Mouse (Mus musculus) intestine, embryonic 14.5 days (tissue): ENCODE results near the gene Ngly1. TPM values are rescaled to one million over a fixed set of nuclear protein-coding genes. Genes with fewer than 3 reads are reported as not detected.

Source experiments
- ATAC-seq: fragments of 200-750 bp; cut with Nextera tagmentation; replicated peaks from 2 replicates; pipeline ENCODE4 v1.8.0; 2017; ENCODE audit warnings: low read depth, moderate number of reproducible peaks, moderate TSS enrichment, moderate library complexity; ENCODE audit not compliant: low FRiP score, low TSS enrichment
- DNase-seq: peaks from one replicate; pipeline ENCODE4 v3.0.0-alpha.2; 2018; ENCODE audit warnings: low spot score
- H3K27ac ChIP-seq: fragments of 300-500 bp; sonication (generic); 2 replicates; pipeline ENCODE4 v1.5.1; 2014; ENCODE audit warnings: low read depth, mild to moderate bottlenecking, control low read depth
- H3K27me3 ChIP-seq: fragments of 300-500 bp; sonication (generic); replicated peaks from 2 replicates; pipeline ENCODE4 v1.6.1; 2014; ENCODE audit warnings: low read length, control low read depth; ENCODE audit not compliant: control insufficient read depth, insufficient read depth
- H3K36me3 ChIP-seq: fragments of 300-500 bp; sonication (generic); 2 replicates; pipeline ENCODE4 v1.6.1; 2014; ENCODE audit warnings: low read length, control low read depth; ENCODE audit not compliant: control insufficient read depth, insufficient read depth
- H3K4me1 ChIP-seq: fragments of 300-500 bp; sonication (generic); replicated peaks from 2 replicates; pipeline ENCODE4 v1.6.1; 2014; ENCODE audit warnings: low read length, control low read depth, mixed read lengths; ENCODE audit not compliant: control insufficient read depth, insufficient read depth
- H3K4me2 ChIP-seq: fragments of 300-500 bp; sonication (generic); 2 replicates; pipeline ENCODE4 v1.6.1; 2014; ENCODE audit warnings: low read length
- H3K4me3 ChIP-seq: fragments of 300-500 bp; sonication (generic); 2 replicates; pipeline ENCODE4 v1.5.1; 2014; ENCODE audit warnings: low read depth, low read length, control low read depth, mixed read lengths
- H3K9ac ChIP-seq: fragments of 300-500 bp; sonication (generic); 2 replicates; pipeline ENCODE4 v1.6.1; 2014; ENCODE audit warnings: mild to moderate bottlenecking, low read length
- H3K9me3 ChIP-seq: fragments of 300-500 bp; sonication (generic); 2 replicates; pipeline ENCODE4 v1.6.1; 2016; ENCODE audit warnings: low read length, control low read depth; ENCODE audit not compliant: control insufficient read depth
- WGBS: fragments of 180-500 bp; shearing (Covaris S2); extraction: QIAGEN DNeasy Blood & Tissue Kit; methylation state at CpG from one replicate; pipeline ENCODE4 v1.1.7; 2014; 5-methylcytosine and 5-hydroxymethylcytosine counted together
- polyA plus RNA-seq: library from polyadenylated mRNA; unstranded; fragments of >200 nt; fragmentation: Nextera tagmentation; extraction: Ambion mirVana; gene quantifications from 2 replicates; pipeline ENCODE4 v1.2.1, GENCODE M21; 2014

Ngly1 gene
- polyA plus RNA-seq, 1 experiment from 2014 or later: 35.7 TPM

GRCm38 (mm10) chr14:16273677-16274076, 24.6 kb downstream of the Ngly1 start:
- H3K27me3 ChIP-seq: no peaks in the 10 kb centered on the region
- 88% methylated on average over 3 of the region's 3 CpGs for WGBS
- no peak for DNase-seq
- H3K27ac ChIP-seq: no peak overlapping the region
- no peak for ATAC-seq
- no peak overlapping the region for H3K4me2 ChIP-seq
- no peaks in the 10 kb centered on the region for H3K4me1 ChIP-seq
- no peaks in the 10 kb centered on the region for H3K9me3 ChIP-seq
- no peak overlapping the region for H3K9ac ChIP-seq
- peaks cover 14% of the 10 kb centered on the region for H3K36me3 ChIP-seq
- H3K4me3 ChIP-seq: no peak overlapping the region

GRCm38 (mm10) chr14:16279196-16279595, 30.1 kb downstream of the Ngly1 start:
- Histone ChIP-seq H3K36me3 (peaks cover 21% of the 10 kb centered on the region; the same call in 1 of the 2 replicates), H3K9me3 (no peaks in the 10 kb centered on the region), H3K4me1 (no peaks in the 10 kb centered on the region), H3K9ac (no peak overlapping the region), H3K27ac (no peak overlapping the region), H3K27me3 (no peaks in the 10 kb centered on the region), H3K4me3 (no peak overlapping the region), H3K4me2 (no peak overlapping the region)
- WGBS: 77% methylated on average over 4 of the region's 4 CpGs
- ATAC-seq (no peak), DNase-seq (no peak)

GRCm38 (mm10) chr14:16283966-16284365, 34.9 kb downstream of the Ngly1 start:
- no peaks in the 10 kb centered on the region for H3K4me1 ChIP-seq
- H3K27me3 ChIP-seq: no peaks in the 10 kb centered on the region
- H3K4me3 ChIP-seq: no peak overlapping the region
- peaks cover 21% of the 10 kb centered on the region; the same call in 1 of the 2 replicates for H3K36me3 ChIP-seq
- 88% methylated on average over 4 of the region's 4 CpGs for WGBS
- no peak overlapping the region for H3K27ac ChIP-seq
- H3K9ac ChIP-seq: no peak overlapping the region
- no peaks in the 10 kb centered on the region for H3K9me3 ChIP-seq
- DNase-seq (no peak), ATAC-seq (no peak)
- H3K4me2 ChIP-seq: no peak overlapping the region

- Histone ChIP-seq H3K9ac (no peak overlapping the region), H3K27me3 (no peaks in the 10 kb centered on the region), H3K9me3 (no peaks in the 10 kb centered on the region), H3K4me1 (no peaks in the 10 kb centered on the region), H3K27ac (no peak overlapping the region), H3K36me3 (no peaks in the 10 kb centered on the region), H3K4me3 (no peak overlapping the region), H3K4me2 (no peak overlapping the region)
- DNase-seq (no peak), ATAC-seq (no peak)
- WGBS: 46% methylated on average over 1 of the region's 1 CpGs
These were observed 43.3 kb downstream of the Ngly1 start for GRCm38 (mm10) chr14:16292371-16292770.

- no peaks in the 10 kb centered on the region for H3K27me3 ChIP-seq
- no peaks in the 10 kb centered on the region for H3K36me3 ChIP-seq
- no peak overlapping the region for H3K4me2 ChIP-seq
- H3K9ac ChIP-seq: no peak overlapping the region
- H3K27ac ChIP-seq: no peak overlapping the region
- H3K4me1 ChIP-seq: no peaks in the 10 kb centered on the region
- no peaks in the 10 kb centered on the region for H3K9me3 ChIP-seq
- DNase-seq (no peak), ATAC-seq (no peak)
- no peak overlapping the region for H3K4me3 ChIP-seq
These were observed 43.9 kb downstream of the Ngly1 start for GRCm38 (mm10) chr14:16293015-16293414.

- no peaks in the 10 kb centered on the region for H3K4me1 ChIP-seq
- H3K9ac ChIP-seq: no peak overlapping the region
- no peaks in the 10 kb centered on the region for H3K36me3 ChIP-seq
- H3K4me3 ChIP-seq: no peak overlapping the region
- no peak overlapping the region for H3K4me2 ChIP-seq
- H3K27ac ChIP-seq: no peak overlapping the region
- 89% methylated on average over 1 of the region's 1 CpGs for WGBS
- no peaks in the 10 kb centered on the region for H3K9me3 ChIP-seq
- DNase-seq: no peak
- no peak for ATAC-seq
- no peaks in the 10 kb centered on the region for H3K27me3 ChIP-seq
These were observed 44.8 kb downstream of the Ngly1 start for GRCm38 (mm10) chr14:16293921-16294320.

GRCm38 (mm10) chr14:16296816-16297468, 47.9 kb downstream of the Ngly1 start:
- Histone ChIP-seq H3K27me3 (no peaks in the 10 kb centered on the region), H3K4me1 (no peaks in the 10 kb centered on the region), H3K9ac (no peak overlapping the region), H3K36me3 (no peaks in the 10 kb centered on the region), H3K9me3 (no peaks in the 10 kb centered on the region), H3K4me2 (no peak overlapping the region), H3K4me3 (no peak overlapping the region), H3K27ac (no peak overlapping the region)
- ATAC-seq (no peak), DNase-seq (no peak)
- 49% methylated on average over 2 of the region's 2 CpGs for WGBS

- Histone ChIP-seq H3K27me3 (no peaks in the 10 kb centered on the region), H3K9me3 (no peaks in the 10 kb centered on the region), H3K4me2 (no peak overlapping the region), H3K9ac (no peak overlapping the region), H3K36me3 (no peaks in the 10 kb centered on the region), H3K4me3 (no peak overlapping the region), H3K4me1 (no peaks in the 10 kb centered on the region), H3K27ac (no peak overlapping the region)
- no peak for DNase-seq
- no peak for ATAC-seq
- WGBS: 88% methylated on average over 5 of the region's 5 CpGs
These were observed 52.7 kb downstream of the Ngly1 start for GRCm38 (mm10) chr14:16301735-16302134.

GRCm38 (mm10) chr14:16302688-16303087, 53.6 kb downstream of the Ngly1 start:
- Histone ChIP-seq H3K27ac (no peak overlapping the region), H3K9me3 (no peaks in the 10 kb centered on the region), H3K4me3 (no peak overlapping the region), H3K9ac (no peak overlapping the region), H3K27me3 (no peaks in the 10 kb centered on the region), H3K4me2 (no peak overlapping the region), H3K4me1 (no peaks in the 10 kb centered on the region), H3K36me3 (no peaks in the 10 kb centered on the region)
- DNase-seq (no peak), ATAC-seq (no peak)
- WGBS: 32% methylated on average over 1 of the region's 1 CpGs
